Mouse (Mus musculus) mammary gland, adult 2 months (tissue): ENCODE data around the gene Prickle1. TPM values are rescaled to one million over a fixed set of nuclear protein-coding genes. Genes with fewer than 3 reads are reported as not detected.

Source experiments
- polyA plus RNA-seq: library from polyadenylated mRNA; depleted of rRNA; stranded (reverse); fragments of >200 nt; gene quantifications from 2 replicates; pipeline ENCODE4 v1.2.3, GENCODE M21; 2012; ENCODE audit warnings: low replicate concordance; rRNA removed

Prickle1 gene
- 5.4 and 6.7 TPM in 2 replicates for polyA plus RNA-seq

GRCm38 (mm10) chr15:93595746-93596145, at the start of gene Prickle1:
Prickle1 (minus strand) TSS chr15:93595891.

Other genes starting within 250 kb of the Prickle1 start
- gene Zcrb1, start 197.6 kb downstream of the Prickle1 start, polyA plus RNA-seq = 19.9 and 24.4 TPM in 2 replicates
- 5.2 and 8.3 TPM in 2 replicates for gene Pphln1, start 197.5 kb downstream of the Prickle1 start, polyA plus RNA-seq